Mouse (Mus musculus): ENCODE measurements around the gene Fgfrl1. TPM values are rescaled to one million over a fixed set of nuclear protein-coding genes. Genes with fewer than 3 reads are reported as not detected.
A peak's percentile ranks its signal among the peaks of the same experiment; 100 is the strongest.

Fgfrl1 gene
- 14.7 and 16.3 TPM in 2 replicates for polyA plus RNA-seq (2016; fragmentation: Nextera tagmentation; extraction: Ambion mirVana)

DNA sequence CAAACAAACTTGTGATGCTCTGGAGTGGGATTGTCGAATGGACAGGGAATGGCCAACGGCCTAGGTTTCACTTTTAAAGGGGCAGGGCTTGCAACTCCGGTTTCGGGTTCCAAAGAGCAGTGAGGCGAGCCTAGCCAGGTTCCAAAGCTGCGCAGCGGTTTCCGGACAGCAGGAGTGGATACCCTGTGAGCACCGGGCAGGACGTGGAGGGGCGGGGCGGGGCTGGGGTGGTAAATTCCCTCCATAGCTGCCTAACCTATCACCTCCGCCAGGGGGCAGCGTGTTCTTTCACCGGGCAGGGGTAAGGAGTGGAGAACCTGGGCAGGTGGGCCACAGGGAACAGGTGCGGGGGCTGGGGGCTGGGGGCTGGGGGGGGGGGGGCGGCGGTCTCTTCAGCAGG is at the start of gene Fgfrl1:
Gene Fgfrl1, plus strand, starts transcription at position 112 of the 400 bp plus-strand sequence.
- peak; percentile 61 for DNase-seq (ENCODE audit: low spot score)
- 2% methylated on average over 16 of the region's 18 CpGs for WGBS
- Histone ChIP-seq H3K36me3 (0 out of 2 replicates have a peak, but pooled peaks cover 3% of the 10 kb centered on the region), H3K27ac (no peak within 1 kb of the TSS), H3K27me3 (ENCODE audit: insufficient read depth, poor library complexity, severe bottlenecking) (peaks cover 39% of the 10 kb centered on the region), H3K9me3 (no peaks in the 10 kb centered on the region), H3K4me1 (replicated peaks) (peaks cover 50% of the 10 kb centered on the region), H3K4me3 (peak within 1 kb of the TSS; percentile 85)

DNA sequence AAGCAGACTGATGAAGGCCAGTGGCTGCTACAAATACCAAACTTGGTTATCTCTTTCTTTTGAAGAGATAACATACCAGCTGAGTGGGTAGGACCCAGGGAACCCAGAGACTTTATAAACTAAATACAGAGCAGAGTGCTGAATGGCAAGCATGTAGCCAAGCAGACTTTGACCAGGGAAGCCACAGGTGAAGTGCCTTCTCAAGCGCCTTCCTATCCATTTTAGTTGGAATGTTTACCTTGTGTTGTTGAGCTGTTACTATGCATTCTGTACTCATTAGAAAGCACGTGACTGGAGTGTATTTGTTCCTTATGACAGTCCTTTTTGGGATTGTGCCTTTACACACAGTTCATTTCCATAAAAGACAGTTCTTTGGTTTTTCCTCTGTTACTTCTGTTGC is 48.5 kb upstream of the Fgfrl1 start:
- H3K4me1 ChIP-seq (replicated peaks): no peaks in the 10 kb centered on the region
- no peak overlapping the region for H3K4me3 ChIP-seq
- no peak for DNase-seq (ENCODE audit: low spot score)
- H3K9me3 ChIP-seq: no peaks in the 10 kb centered on the region
- WGBS: 85% methylated on average over 2 of the region's 2 CpGs
- H3K27me3 ChIP-seq (ENCODE audit: insufficient read depth, poor library complexity, severe bottlenecking): no peaks in the 10 kb centered on the region
- peaks cover 54% of the 10 kb centered on the region for H3K36me3 ChIP-seq
- H3K27ac ChIP-seq: no peak overlapping the region

DNA sequence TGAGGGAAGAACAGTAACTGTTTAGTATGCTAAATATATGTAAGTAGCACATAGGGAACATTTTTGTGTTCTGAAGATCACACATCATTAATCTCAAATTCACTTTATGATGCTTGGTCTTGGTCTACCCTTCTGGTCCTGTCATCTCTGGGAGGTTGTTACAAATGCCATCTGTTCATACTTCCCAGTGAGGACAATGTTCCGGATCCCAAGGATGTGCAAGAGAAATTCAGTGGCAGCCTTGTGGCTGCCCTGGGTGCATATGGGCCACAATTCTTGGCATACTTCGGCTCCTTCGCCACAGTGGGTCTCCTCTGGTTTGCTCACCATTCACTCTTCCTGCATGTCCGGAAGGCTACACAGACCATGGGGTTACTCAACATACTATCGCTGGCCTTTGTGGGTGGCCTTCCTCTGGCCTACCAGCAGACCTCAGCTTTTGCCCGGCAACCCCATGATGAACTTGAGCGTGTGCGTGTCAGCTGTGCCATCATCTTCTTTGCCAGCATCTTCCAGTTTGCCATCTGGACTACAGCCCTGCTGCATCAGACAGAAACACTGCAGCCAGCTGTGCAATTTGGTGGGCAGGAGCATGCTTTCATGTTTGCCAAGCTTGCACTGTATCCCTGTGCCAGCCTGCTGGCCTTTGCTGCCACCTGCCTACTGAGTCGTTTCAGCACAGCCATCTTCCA is 46.4 kb upstream of the Fgfrl1 start:
- DNase-seq (ENCODE audit: low spot score): no peak
- Histone ChIP-seq H3K27me3 (ENCODE audit: insufficient read depth, poor library complexity, severe bottlenecking) (no peaks in the 10 kb centered on the region), H3K4me3 (no peak overlapping the region), H3K4me1 (replicated peaks) (no peaks in the 10 kb centered on the region), H3K27ac (no peak overlapping the region), H3K36me3 (peaks cover 75% of the 10 kb centered on the region), H3K9me3 (no peaks in the 10 kb centered on the region)
- 91% methylated on average over 9 of the region's 9 CpGs for WGBS

GRCm38 (mm10) chr5:108646343-108646660 is 45.9 kb upstream of the Fgfrl1 start:
- DNase-seq (ENCODE audit: low spot score): no peak
- WGBS: 94% methylated on average over 3 of the region's 3 CpGs
- Histone ChIP-seq H3K9me3 (no peaks in the 10 kb centered on the region), H3K4me1 (replicated peaks) (no peaks in the 10 kb centered on the region), H3K36me3 (peaks cover 80% of the 10 kb centered on the region), H3K27me3 (ENCODE audit: insufficient read depth, poor library complexity, severe bottlenecking) (no peaks in the 10 kb centered on the region), H3K4me3 (no peak overlapping the region), H3K27ac (no peak overlapping the region)

DNA sequence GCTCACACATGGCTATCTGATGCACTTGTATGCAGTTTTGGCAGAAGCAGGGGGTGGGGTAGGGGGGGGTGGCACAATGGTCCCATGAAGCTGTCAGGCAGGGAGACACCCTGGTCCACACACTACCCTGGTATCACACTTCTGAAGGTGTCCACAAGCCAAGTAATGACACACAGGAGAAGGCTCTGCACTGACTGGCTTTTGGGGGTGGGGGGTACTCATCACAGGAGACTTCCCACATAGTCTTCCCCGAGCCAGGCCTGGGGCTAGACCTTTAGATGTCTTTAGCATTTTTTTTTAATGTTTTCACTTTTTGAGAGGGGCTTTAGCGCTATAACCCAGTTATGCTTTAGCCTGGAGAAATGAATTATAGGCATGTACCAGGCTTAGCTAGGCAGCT is 44.9 kb upstream of the Fgfrl1 start:
- no peaks in the 10 kb centered on the region for H3K27me3 ChIP-seq (ENCODE audit: insufficient read depth, poor library complexity, severe bottlenecking)
- no peaks in the 10 kb centered on the region for H3K9me3 ChIP-seq
- H3K4me3 ChIP-seq: no peak overlapping the region
- no peaks in the 10 kb centered on the region for H3K4me1 ChIP-seq (replicated peaks)
- no peak for DNase-seq (ENCODE audit: low spot score)
- no peak overlapping the region for H3K27ac ChIP-seq
- peaks cover 81% of the 10 kb centered on the region for H3K36me3 ChIP-seq
- WGBS: 91% methylated on average over 2 of the region's 2 CpGs

- H3K9me3 ChIP-seq: no peaks in the 10 kb centered on the region
- WGBS: 89% methylated on average over 2 of the region's 2 CpGs
- no peaks in the 10 kb centered on the region for H3K27me3 ChIP-seq (ENCODE audit: insufficient read depth, poor library complexity, severe bottlenecking)
- no peak overlapping the region for H3K4me3 ChIP-seq
- no peak overlapping the region for H3K27ac ChIP-seq
- DNase-seq (ENCODE audit: low spot score): no peak
- peaks cover 81% of the 10 kb centered on the region for H3K36me3 ChIP-seq
- H3K4me1 ChIP-seq (replicated peaks): no peaks in the 10 kb centered on the region
Observed at GRCm38 (mm10) chr5:108647820-108648465, 44.2 kb upstream of the Fgfrl1 start.

DNA sequence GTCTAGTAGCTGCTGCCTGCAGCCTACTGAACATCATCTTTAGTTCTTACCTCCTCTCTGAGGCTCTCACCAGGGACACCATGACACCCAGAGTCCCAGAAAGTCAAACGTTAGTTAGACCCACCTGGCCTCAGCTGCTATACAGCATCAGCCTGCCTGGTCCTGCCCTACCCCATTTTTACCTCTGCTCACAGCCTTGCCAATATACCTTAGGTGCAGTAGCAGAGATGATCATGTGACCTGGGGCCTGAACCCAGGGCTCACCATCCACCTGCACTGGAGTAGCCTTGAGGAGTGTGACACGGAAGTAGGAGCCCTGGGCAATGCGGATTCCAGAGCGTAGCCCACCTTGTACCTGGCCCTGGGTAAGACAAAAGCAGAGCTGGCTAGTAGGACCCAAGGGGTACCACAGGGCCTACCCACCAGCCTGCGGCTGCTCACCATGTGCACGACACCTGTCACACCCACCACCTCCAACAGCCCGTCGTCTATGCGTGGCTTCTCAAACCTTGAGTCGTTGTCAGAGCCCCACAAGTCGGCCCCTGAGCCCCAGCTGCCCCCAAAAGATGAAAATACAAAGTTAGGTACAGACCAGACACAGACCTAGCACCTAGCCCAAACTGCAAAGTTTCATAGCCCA is 43.1 kb upstream of the Fgfrl1 start:
- no peaks in the 10 kb centered on the region for H3K27me3 ChIP-seq (ENCODE audit: insufficient read depth, poor library complexity, severe bottlenecking)
- no peak overlapping the region for H3K27ac ChIP-seq
- H3K9me3 ChIP-seq: no peaks in the 10 kb centered on the region
- H3K36me3 ChIP-seq: peaks cover 88% of the 10 kb centered on the region
- no peak overlapping the region for H3K4me3 ChIP-seq
- no peak for DNase-seq (ENCODE audit: low spot score)
- H3K4me1 ChIP-seq (replicated peaks): no peaks in the 10 kb centered on the region
- WGBS: 92% methylated on average over 11 of the region's 11 CpGs

DNA sequence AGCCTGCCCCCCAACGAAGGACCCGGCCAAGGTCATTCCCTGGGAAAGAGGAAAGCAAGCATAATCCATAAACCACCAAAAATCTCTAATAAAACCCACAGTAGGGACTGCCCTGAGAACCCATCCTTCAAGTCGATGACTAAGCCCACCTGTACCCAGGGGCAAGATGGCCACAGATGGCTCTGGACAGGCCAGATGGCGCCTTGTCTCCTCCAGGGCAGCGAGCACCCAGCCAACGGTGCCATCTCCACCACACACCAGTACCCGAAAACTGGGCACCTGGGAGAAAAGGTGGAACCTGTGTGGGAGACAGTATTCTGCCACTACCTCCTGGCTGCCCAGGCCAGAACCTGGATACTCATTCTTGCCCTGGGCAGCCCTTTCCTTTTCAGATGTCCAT is 41.8 kb upstream of the Fgfrl1 start:
- DNase-seq (ENCODE audit: low spot score): no peak

DNA sequence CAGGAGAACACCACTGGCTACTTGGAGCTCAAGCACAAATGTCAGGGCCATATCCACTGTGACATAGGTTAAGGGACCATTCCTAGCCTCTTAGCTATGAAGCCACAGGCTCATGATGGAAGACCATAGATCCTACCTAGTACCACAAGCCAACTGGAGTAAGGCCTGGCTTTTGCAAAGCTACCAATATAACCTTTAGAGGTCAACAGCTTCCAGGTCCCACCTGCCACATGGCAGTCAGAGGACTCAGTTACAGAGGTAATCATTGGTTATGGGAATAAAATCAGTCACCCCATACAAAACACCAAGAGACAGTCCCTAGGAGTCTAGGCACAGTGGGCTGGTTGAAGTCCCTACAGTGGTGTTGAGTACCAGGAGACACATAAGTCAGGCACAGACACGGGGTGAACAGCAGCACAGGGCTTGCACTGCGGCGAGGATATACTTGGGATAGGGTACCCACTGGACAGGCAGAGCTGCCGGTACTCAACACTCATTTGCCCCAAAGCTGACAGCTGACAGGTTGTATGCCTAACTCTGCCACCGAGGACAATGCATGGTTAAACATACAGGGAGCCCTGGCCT is 41.0 kb upstream of the Fgfrl1 start:
- WGBS: 86% methylated on average over 5 of the region's 5 CpGs
- no peak for DNase-seq (ENCODE audit: low spot score)
- Histone ChIP-seq H3K36me3 (peaks cover 93% of the 10 kb centered on the region), H3K27ac (no peak overlapping the region), H3K4me3 (no peak overlapping the region), H3K27me3 (ENCODE audit: insufficient read depth, poor library complexity, severe bottlenecking) (no peaks in the 10 kb centered on the region), H3K4me1 (replicated peaks) (no peaks in the 10 kb centered on the region), H3K9me3 (no peaks in the 10 kb centered on the region)

More for the DNA sequence above, 41.8 kb upstream of the Fgfrl1 start:
- H3K4me1 ChIP-seq (replicated peaks): no peaks in the 10 kb centered on the region
- no peak overlapping the region for H3K27ac ChIP-seq
- H3K27me3 ChIP-seq (ENCODE audit: insufficient read depth, poor library complexity, severe bottlenecking): no peaks in the 10 kb centered on the region
- no peaks in the 10 kb centered on the region for H3K9me3 ChIP-seq
- 90% methylated on average over 7 of the region's 7 CpGs for WGBS
- no peak overlapping the region for H3K4me3 ChIP-seq
- H3K36me3 ChIP-seq: peaks cover 93% of the 10 kb centered on the region

DNA sequence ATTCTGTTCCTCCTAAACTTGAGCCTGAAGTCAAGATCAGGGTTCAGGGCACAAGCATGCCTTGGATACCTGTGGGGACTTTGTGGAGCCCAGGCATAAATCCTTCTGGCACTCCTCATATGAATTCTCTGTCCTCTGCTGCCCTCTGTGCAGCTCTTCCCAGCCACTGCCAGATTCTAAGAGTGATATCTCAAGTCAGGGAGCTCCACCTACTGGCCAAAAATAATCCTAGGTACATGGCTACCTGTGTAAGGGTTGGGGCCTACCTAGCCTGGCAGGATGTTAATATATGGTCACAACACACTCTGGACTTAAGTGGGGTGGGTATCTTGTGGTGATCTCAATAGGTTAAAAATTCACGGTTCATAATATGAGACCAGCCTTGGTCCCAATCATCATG is 40.4 kb upstream of the Fgfrl1 start:
- 63% methylated on average over 1 of the region's 1 CpGs for WGBS
- no peaks in the 10 kb centered on the region for H3K4me1 ChIP-seq (replicated peaks)
- no peaks in the 10 kb centered on the region for H3K27me3 ChIP-seq (ENCODE audit: insufficient read depth, poor library complexity, severe bottlenecking)
- no peak overlapping the region for H3K4me3 ChIP-seq
- peak; percentile 12 for DNase-seq (ENCODE audit: low spot score)
- H3K27ac ChIP-seq: no peak overlapping the region
- no peaks in the 10 kb centered on the region for H3K9me3 ChIP-seq
- peaks cover 93% of the 10 kb centered on the region for H3K36me3 ChIP-seq

DNA sequence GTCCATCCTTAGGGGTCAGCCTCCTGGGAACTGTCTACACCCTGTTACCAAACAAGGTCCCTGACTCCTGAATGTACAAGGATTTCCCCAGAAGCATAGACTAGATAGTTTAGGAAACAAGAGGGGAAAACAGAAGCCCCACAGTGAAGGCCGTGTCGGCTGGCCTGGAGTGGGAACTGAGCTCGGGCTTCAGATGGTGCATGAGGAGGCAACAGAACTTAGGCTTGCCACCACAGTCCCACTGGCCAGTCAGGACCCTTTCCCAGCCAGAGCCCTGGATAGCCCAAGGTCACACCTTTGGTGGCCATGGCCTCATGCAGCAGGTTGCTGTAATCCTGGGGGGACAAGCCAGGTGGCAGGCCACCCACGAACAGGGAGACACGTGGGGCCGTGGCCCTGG is 38.8 kb upstream of the Fgfrl1 start:
- no peaks in the 10 kb centered on the region for H3K27me3 ChIP-seq (ENCODE audit: insufficient read depth, poor library complexity, severe bottlenecking)
- no peak overlapping the region for H3K27ac ChIP-seq
- no peaks in the 10 kb centered on the region for H3K9me3 ChIP-seq
- H3K36me3 ChIP-seq: peaks cover 92% of the 10 kb centered on the region
- no peak overlapping the region for H3K4me3 ChIP-seq
- peaks cover 4% of the 10 kb centered on the region; the same call in 1 of the 2 replicates for H3K4me1 ChIP-seq (replicated peaks)
- WGBS: 86% methylated on average over 6 of the region's 6 CpGs
- no peak for DNase-seq (ENCODE audit: low spot score)

DNA sequence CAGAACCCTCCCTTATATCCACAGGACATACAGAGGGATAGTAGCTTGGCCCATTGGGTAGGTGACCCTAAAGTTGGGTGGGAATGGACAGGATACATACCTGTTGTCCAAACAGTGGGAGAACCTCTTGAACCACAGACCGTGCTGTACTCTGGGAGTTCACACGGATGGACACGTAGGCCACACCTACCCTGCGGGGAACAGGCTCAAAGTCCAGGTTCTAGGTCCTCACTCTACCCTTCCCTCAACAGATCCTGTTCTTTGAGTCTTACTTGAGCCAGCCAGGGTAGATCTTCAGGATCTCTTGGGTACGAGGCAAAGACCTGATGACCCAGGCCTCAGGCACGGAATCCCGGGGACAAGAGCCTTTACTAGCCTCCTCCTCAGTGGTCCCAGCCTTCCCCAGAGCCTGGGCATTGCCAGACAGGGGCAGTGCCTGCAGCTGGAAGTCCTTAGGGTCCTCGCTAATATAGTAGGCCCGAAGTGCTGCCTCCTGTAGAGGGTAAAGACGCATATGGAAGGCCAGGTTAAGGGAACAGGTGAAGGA is 37.7 kb upstream of the Fgfrl1 start:
- H3K9me3 ChIP-seq: no peaks in the 10 kb centered on the region
- peaks cover 80% of the 10 kb centered on the region for H3K36me3 ChIP-seq
- H3K27ac ChIP-seq: no peak overlapping the region
- no peak for DNase-seq (ENCODE audit: low spot score)
- no peaks in the 10 kb centered on the region for H3K27me3 ChIP-seq (ENCODE audit: insufficient read depth, poor library complexity, severe bottlenecking)
- 95% methylated on average over 10 of the region's 10 CpGs for WGBS
- H3K4me1 ChIP-seq (replicated peaks): peaks cover 16% of the 10 kb centered on the region
- H3K4me3 ChIP-seq: no peak overlapping the region

GRCm38 (mm10) chr5:108655381-108655780 is 36.8 kb upstream of the Fgfrl1 start:
- WGBS: 95% methylated on average over 9 of the region's 9 CpGs
- no peaks in the 10 kb centered on the region for H3K9me3 ChIP-seq
- peaks cover 72% of the 10 kb centered on the region for H3K36me3 ChIP-seq
- no peaks in the 10 kb centered on the region for H3K27me3 ChIP-seq (ENCODE audit: insufficient read depth, poor library complexity, severe bottlenecking)
- no peak overlapping the region for H3K27ac ChIP-seq
- no peak for DNase-seq (ENCODE audit: low spot score)
- H3K4me1 ChIP-seq (replicated peaks): peaks cover 24% of the 10 kb centered on the region
- H3K4me3 ChIP-seq: no peak overlapping the region
